Mouse (Mus musculus): ENCODE measurements around the gene Gm31371. TPM values are rescaled to one million over a fixed set of nuclear protein-coding genes. Genes with fewer than 3 reads are reported as not detected.
"Not testable (repeated sequence)": the region's sequence is repeated elsewhere in the genome, so short reads cannot be mapped to it uniquely, and the experiment has no call there.

Gene Gm31371
- polyA plus RNA-seq (2015; fragmentation: Nextera tagmentation; extraction: Ambion mirVana) = 0.15 TPM in 1 of 2 replicates, not detected in the other

DNA sequence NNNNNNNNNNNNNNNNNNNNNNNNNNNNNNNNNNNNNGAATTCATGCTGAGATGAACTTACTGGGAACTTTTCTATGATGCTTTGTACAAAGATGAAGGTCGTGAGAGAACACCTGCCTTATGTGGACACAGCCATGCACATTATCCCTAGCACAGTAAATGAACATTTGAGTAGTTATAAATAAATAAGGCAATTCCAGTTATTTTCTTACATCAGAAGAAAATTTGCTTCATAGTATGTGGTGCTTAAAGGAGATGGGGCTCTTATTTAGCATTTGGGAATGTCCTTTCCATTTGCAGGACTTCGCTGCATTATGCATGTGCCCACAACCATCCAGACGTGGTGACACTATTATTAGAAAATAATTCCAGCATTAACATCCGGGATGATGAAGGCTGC is at the start of gene Gm31371:
TSS of gene Gm31371 (plus strand) at position 301 of the 400 bp plus-strand sequence.
- not testable (repeated sequence) for H3K27ac ChIP-seq (ENCODE audit: low read length); H3K4me2 ChIP-seq (ENCODE audit: low read depth, low read length); H3K4me1 ChIP-seq (ENCODE audit: control insufficient read depth, insufficient read depth, low read length); H3K4me3 ChIP-seq (replicated peaks; ENCODE audit: low read length); ATAC-seq (ENCODE audit: insufficient read depth, low FRiP score); H3K9me3 ChIP-seq (replicated peaks; ENCODE audit: control insufficient read depth, low read length); H3K9ac ChIP-seq (ENCODE audit: low read length); H3K27me3 ChIP-seq (ENCODE audit: control insufficient read depth, insufficient read depth, low read length); H3K36me3 ChIP-seq (ENCODE audit: control insufficient read depth, insufficient read depth, low read length)
- WGBS = 69% methylated on average over 2 of the region's 4 CpGs

DNA sequence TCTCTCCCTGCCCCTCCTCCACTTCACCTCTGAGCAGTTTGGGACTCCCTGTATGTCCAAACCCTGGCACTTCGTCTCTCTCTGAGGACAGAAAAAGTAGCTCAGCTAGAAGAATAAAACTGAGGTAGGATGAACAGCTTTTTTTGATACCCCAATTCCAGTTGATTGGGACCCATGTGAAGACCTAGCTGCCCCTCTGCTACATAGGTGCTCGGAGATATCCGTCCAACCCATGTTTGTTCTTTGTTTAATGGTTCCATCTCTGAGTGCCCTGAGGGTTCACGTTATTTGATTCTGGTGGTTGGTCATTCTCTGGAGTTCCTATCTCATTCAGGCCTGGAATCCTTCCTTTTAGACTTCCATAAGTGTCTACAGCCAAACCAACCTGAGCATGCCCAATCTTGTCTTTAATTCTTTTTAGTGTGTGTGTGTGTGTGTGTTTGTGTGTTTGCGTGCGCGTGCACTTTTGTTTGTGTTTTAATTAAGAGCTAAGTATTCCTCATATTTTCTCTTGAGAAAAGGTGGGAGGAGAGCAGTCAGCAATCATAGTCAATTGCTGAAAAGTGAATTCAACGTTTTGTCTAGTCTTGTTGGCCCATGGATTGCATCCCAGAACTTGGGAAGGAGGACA is 3.3 kb downstream of the Gm31371 start:
- H3K9me3 ChIP-seq (replicated peaks; ENCODE audit: control insufficient read depth, low read length); H3K27ac ChIP-seq (ENCODE audit: low read length); H3K27me3 ChIP-seq (ENCODE audit: control insufficient read depth, insufficient read depth, low read length); H3K9ac ChIP-seq (ENCODE audit: low read length); H3K36me3 ChIP-seq (ENCODE audit: control insufficient read depth, insufficient read depth, low read length); H3K4me1 ChIP-seq (ENCODE audit: control insufficient read depth, insufficient read depth, low read length); ATAC-seq (ENCODE audit: insufficient read depth, low FRiP score); H3K4me3 ChIP-seq (replicated peaks; ENCODE audit: low read length); H3K4me2 ChIP-seq (ENCODE audit: low read depth, low read length): not testable (repeated sequence)
- WGBS = 83% methylated on average over 7 of the region's 8 CpGs

DNA sequence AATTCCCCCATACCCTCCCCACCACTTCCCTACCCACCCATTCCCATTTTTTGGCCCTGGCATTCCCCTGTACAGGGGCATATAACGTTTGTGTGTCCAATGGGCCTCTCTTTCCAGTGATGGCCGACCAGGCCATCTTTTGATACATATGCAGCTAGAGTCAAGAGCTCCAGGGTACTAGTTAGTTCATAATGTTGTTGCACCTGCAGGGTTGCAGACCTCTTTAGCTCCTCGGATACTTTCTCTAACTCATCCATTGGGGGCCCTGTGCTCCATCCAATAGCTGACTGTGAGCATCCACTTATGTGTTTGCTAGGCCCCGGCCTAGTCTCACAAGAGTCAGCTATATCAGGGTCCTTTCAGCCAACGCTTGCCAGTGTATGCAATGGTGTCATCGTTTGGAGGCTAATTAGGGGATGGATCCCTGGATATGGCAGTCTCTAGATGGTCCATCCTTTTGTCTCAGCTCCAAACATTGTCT is 5.7 kb downstream of the Gm31371 start:
- not testable (repeated sequence) for H3K4me3 ChIP-seq (replicated peaks; ENCODE audit: low read length); H3K36me3 ChIP-seq (ENCODE audit: control insufficient read depth, insufficient read depth, low read length); ATAC-seq (ENCODE audit: insufficient read depth, low FRiP score); H3K27me3 ChIP-seq (ENCODE audit: control insufficient read depth, insufficient read depth, low read length); H3K4me2 ChIP-seq (ENCODE audit: low read depth, low read length); H3K4me1 ChIP-seq (ENCODE audit: control insufficient read depth, insufficient read depth, low read length); H3K9ac ChIP-seq (ENCODE audit: low read length); H3K9me3 ChIP-seq (replicated peaks; ENCODE audit: control insufficient read depth, low read length); H3K27ac ChIP-seq (ENCODE audit: low read length)
- 83% methylated on average over 4 of the region's 6 CpGs for WGBS

DNA sequence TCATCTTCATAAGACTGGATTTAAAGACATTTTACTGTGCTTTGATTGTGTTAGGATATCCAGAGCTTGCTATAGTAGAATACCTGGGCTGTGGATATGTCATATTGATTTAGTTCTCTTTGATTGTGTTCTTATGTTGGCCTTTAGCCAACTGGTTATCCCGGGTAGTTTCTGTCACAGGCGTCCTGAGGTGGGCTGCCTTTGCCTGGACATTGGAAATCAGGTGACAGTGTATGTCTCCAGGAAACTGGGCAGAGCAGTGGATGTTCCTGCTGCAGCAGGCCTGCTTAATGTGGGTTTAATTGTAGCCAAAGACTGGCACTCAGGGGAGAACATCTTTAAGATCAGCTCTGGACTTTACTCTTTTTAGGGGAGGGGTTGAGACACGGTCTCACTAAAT is 15.9 kb downstream of the Gm31371 start:
- 74% methylated on average over 2 of the region's 3 CpGs for WGBS
- not testable (repeated sequence) for H3K4me3 ChIP-seq (replicated peaks; ENCODE audit: low read length); H3K4me2 ChIP-seq (ENCODE audit: low read depth, low read length); H3K9me3 ChIP-seq (replicated peaks; ENCODE audit: control insufficient read depth, low read length); H3K27ac ChIP-seq (ENCODE audit: low read length); H3K36me3 ChIP-seq (ENCODE audit: control insufficient read depth, insufficient read depth, low read length); ATAC-seq (ENCODE audit: insufficient read depth, low FRiP score); H3K9ac ChIP-seq (ENCODE audit: low read length); H3K27me3 ChIP-seq (ENCODE audit: control insufficient read depth, insufficient read depth, low read length); H3K4me1 ChIP-seq (ENCODE audit: control insufficient read depth, insufficient read depth, low read length)

DNA sequence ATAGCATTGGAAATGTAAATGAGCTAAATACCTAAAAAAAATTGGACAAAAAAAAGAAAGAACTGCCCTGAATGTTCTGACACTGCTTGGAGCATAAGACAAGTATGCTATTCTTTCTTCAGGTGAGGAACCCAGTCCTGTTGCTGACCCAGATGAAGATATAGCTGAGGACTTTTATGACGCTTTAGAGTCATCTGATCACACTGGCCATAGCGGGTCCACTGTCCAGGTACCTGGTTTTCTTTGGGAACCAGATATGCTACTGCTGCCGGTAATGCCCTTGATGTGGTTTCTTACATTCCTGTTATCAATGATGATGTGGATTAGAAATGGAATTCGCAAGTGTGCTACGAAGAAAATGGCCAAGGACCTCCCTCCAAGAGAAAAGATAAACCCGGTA is 31.1 kb downstream of the Gm31371 start:
- not testable (repeated sequence) for ATAC-seq (ENCODE audit: insufficient read depth, low FRiP score); H3K4me3 ChIP-seq (replicated peaks; ENCODE audit: low read length); H3K36me3 ChIP-seq (ENCODE audit: control insufficient read depth, insufficient read depth, low read length); H3K27ac ChIP-seq (ENCODE audit: low read length); H3K27me3 ChIP-seq (ENCODE audit: control insufficient read depth, insufficient read depth, low read length); H3K4me1 ChIP-seq (ENCODE audit: control insufficient read depth, insufficient read depth, low read length); H3K4me2 ChIP-seq (ENCODE audit: low read depth, low read length); H3K9ac ChIP-seq (ENCODE audit: low read length); H3K9me3 ChIP-seq (replicated peaks; ENCODE audit: control insufficient read depth, low read length)
- no CpG with 5 or more reads among the region's 6 CpGs for WGBS

DNA sequence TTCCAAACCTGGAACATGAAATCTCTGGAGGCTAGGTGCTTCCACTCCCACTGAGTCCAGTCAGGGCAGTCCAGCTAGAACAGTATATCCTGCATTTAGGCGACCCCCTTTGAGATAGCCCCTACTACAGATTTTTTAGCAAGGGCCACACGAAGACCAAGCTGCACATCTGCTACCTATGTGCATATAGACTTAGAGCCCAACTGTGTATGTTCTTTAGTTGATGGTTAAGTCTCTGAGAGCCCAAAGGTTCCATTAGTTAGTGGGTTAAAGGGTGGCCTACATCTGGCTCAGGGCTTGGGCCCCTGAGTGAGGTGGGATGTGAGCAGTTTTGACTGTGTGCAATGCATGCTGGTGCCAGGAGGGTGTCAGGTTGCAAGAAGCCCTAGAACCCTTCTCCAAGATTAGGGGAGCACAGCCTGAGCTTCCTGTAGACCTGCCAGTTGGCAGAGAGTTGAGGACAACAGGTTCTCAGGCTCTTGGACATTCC is 32.4 kb downstream of the Gm31371 start:
- not testable (repeated sequence) for H3K4me2 ChIP-seq (ENCODE audit: low read depth, low read length); ATAC-seq (ENCODE audit: insufficient read depth, low FRiP score); H3K27me3 ChIP-seq (ENCODE audit: control insufficient read depth, insufficient read depth, low read length); H3K27ac ChIP-seq (ENCODE audit: low read length); H3K4me3 ChIP-seq (replicated peaks; ENCODE audit: low read length); H3K9me3 ChIP-seq (replicated peaks; ENCODE audit: control insufficient read depth, low read length); H3K36me3 ChIP-seq (ENCODE audit: control insufficient read depth, insufficient read depth, low read length); H3K4me1 ChIP-seq (ENCODE audit: control insufficient read depth, insufficient read depth, low read length); H3K9ac ChIP-seq (ENCODE audit: low read length)
- 72% methylated on average over 1 of the region's 2 CpGs for WGBS

DNA sequence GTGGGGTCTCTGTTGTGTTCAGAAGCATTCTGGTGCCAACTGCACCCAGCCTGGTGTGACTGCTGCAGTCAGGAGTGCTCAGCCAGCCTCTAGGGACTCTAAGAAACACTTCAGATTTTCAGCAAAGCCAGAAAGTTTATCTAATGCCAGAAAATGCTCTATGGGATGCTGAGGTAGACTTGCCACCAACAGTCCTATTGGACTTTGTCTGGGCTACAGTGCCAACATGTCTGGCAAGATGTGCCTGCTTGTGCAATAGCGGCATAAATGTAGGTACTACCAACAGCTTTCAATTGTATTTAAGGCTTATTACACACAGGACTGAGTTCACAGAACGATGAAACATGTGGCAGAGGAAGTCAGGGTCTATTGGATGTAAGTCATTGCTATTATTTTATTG is 57.7 kb downstream of the Gm31371 start:
- WGBS = 79% methylated on average over 2 of the region's 2 CpGs
- Histone ChIP-seq H3K27me3 (ENCODE audit: control insufficient read depth, insufficient read depth, low read length) (no peaks in the 10 kb centered on the region), H3K9me3 (replicated peaks; ENCODE audit: control insufficient read depth, low read length) (no peaks in the 10 kb centered on the region)

DNA sequence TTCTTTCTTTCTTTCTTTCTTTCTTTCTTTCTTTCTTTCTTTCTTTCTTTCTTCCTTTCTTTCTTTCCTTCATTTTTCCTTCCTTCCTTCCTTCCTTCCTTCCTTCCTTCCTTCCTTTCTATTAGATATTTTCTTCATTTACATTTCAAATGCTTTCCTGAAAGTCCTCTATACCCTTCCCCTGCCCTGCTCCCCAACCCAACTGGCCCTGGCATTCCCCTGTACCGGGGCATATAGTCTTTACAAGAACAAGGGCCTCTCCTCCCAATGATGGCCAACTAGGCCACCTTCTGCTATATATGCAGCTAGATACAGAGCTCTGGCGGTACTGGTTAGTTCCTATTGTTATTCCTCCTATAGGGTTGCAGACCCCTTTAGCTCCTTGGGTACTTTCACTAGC is 60.6 kb downstream of the Gm31371 start:
- ATAC-seq (ENCODE audit: insufficient read depth, low FRiP score); H3K27me3 ChIP-seq (ENCODE audit: control insufficient read depth, insufficient read depth, low read length); H3K9ac ChIP-seq (ENCODE audit: low read length); H3K9me3 ChIP-seq (replicated peaks; ENCODE audit: control insufficient read depth, low read length); H3K4me2 ChIP-seq (ENCODE audit: low read depth, low read length); H3K4me1 ChIP-seq (ENCODE audit: control insufficient read depth, insufficient read depth, low read length); H3K27ac ChIP-seq (ENCODE audit: low read length); H3K36me3 ChIP-seq (ENCODE audit: control insufficient read depth, insufficient read depth, low read length); H3K4me3 ChIP-seq (replicated peaks; ENCODE audit: low read length): not testable (repeated sequence)
- 78% methylated on average over 2 of the region's 2 CpGs for WGBS

More for the DNA sequence above, 57.7 kb downstream of the Gm31371 start:
- Histone ChIP-seq H3K4me2 (ENCODE audit: low read depth, low read length) (no peak overlapping the region), H3K9ac (ENCODE audit: low read length) (no peak overlapping the region), H3K27ac (ENCODE audit: low read length) (no peak overlapping the region), H3K4me1 (ENCODE audit: control insufficient read depth, insufficient read depth, low read length) (no peaks in the 10 kb centered on the region), H3K36me3 (ENCODE audit: control insufficient read depth, insufficient read depth, low read length) (no peaks in the 10 kb centered on the region), H3K4me3 (replicated peaks; ENCODE audit: low read length) (no peak overlapping the region)
- ATAC-seq (ENCODE audit: insufficient read depth, low FRiP score) = no peak

DNA sequence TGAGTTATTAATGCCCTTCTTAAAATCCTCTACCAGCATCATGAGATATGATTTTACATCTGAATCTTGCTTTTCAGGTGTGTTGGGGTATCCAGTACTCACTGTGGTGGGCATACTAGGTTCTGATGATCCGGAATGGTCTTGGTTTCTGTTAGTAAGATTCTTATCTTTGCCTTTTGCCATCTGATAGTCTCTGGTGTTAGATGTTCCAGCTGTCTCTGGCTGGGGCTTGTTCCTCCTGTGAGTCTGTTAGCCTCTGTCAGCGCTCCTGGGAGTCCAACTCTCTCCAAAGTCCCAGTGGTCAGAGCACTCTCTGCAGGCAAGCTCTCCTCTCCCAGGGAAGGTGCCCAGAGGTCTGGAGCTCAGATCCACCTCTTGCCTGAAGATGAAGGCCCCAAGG is 65.0 kb downstream of the Gm31371 start:
- H3K4me2 ChIP-seq (ENCODE audit: low read depth, low read length); H3K9ac ChIP-seq (ENCODE audit: low read length); H3K4me1 ChIP-seq (ENCODE audit: control insufficient read depth, insufficient read depth, low read length); ATAC-seq (ENCODE audit: insufficient read depth, low FRiP score); H3K27ac ChIP-seq (ENCODE audit: low read length); H3K36me3 ChIP-seq (ENCODE audit: control insufficient read depth, insufficient read depth, low read length); H3K4me3 ChIP-seq (replicated peaks; ENCODE audit: low read length); H3K27me3 ChIP-seq (ENCODE audit: control insufficient read depth, insufficient read depth, low read length); H3K9me3 ChIP-seq (replicated peaks; ENCODE audit: control insufficient read depth, low read length): not testable (repeated sequence)
- 55% methylated on average over 2 of the region's 2 CpGs for WGBS

All from stomach, embryonic 16.5 days (tissue).